Mouse (Mus musculus): Measurements from ENCODE around the gene Csf3. TPM values are rescaled to one million over a fixed set of nuclear protein-coding genes. Genes with fewer than 3 reads are reported as not detected.
"Not testable (repeated sequence)": the region's sequence is repeated elsewhere in the genome, so short reads cannot be mapped to it uniquely, and the experiment has no call there.

Csf3 gene
- total RNA-seq, 2 experiments from 2014 or later = not detected

GRCm38 (mm10) chr11:98731134-98731533, 30.1 kb downstream of the Csf3 start:
- no peak for DNase-seq

GRCm38 (mm10) chr11:98734020-98734419, 33.0 kb downstream of the Csf3 start:
- no peak for DNase-seq

GRCm38 (mm10) chr11:98735111-98735510, 34.0 kb downstream of the Csf3 start:
- no peak for DNase-seq

GRCm38 (mm10) chr11:98736176-98736575, 35.1 kb downstream of the Csf3 start:
- no peak for DNase-seq

GRCm38 (mm10) chr11:98737220-98737619, 36.2 kb downstream of the Csf3 start:
- DNase-seq = not testable (repeated sequence)

GRCm38 (mm10) chr11:98738428-98738911, 37.4 kb downstream of the Csf3 start:
- DNase-seq = no peak

GRCm38 (mm10) chr11:98738925-98739324, 37.9 kb downstream of the Csf3 start:
- DNase-seq = no peak

GRCm38 (mm10) chr11:98740026-98740392, 38.9 kb downstream of the Csf3 start:
- no peak for DNase-seq

- peak; percentile 83 for DNase-seq
Measured at GRCm38 (mm10) chr11:98740393-98741050, 39.5 kb downstream of the Csf3 start, which contains the start of gene Thra. Gene Thra, plus strand, starts transcription at chr11:98740638.

- DNase-seq = no peak
Measured at GRCm38 (mm10) chr11:98741051-98741620, 40.1 kb downstream of the Csf3 start.

GRCm38 (mm10) chr11:98741622-98742396, 40.7 kb downstream of the Csf3 start:
- peak; percentile 88 for DNase-seq

GRCm38 (mm10) chr11:98742397-98743291, 41.6 kb downstream of the Csf3 start:
- peak; percentile 63 for DNase-seq

- peak; percentile 83 for DNase-seq
Measured at GRCm38 (mm10) chr11:98743655-98744345, 42.7 kb downstream of the Csf3 start.

GRCm38 (mm10) chr11:98744456-98745019, 43.5 kb downstream of the Csf3 start:
- peak; percentile 49 for DNase-seq

GRCm38 (mm10) chr11:98745932-98746853, 45.1 kb downstream of the Csf3 start:
- DNase-seq = no peak

- DNase-seq = peak; percentile 80
Measured at GRCm38 (mm10) chr11:98746855-98747693, 46.0 kb downstream of the Csf3 start.

GRCm38 (mm10) chr11:98747804-98748505, 46.9 kb downstream of the Csf3 start:
- DNase-seq = no peak

Measured in heart, postnatal 4 days (tissue).